Mouse (Mus musculus) brain, embryonic 14.5 days (tissue): ENCODE data around the gene Gm9944.

Source experiments
- CTCF ChIP-seq: fragments of 200-500 bp; IDR thresholded peaks from 2 replicates; pipeline ENCODE4 v1.5.1; 2012; ENCODE audit warnings: inconsistent platforms, mild to moderate bottlenecking, moderate library complexity, borderline replicate concordance; ENCODE audit not compliant: insufficient read depth, insufficient read length; ENCODE audit errors: extremely low read depth
- POLR2A ChIP-seq: fragments of 200-500 bp; IDR thresholded peaks from 2 replicates; pipeline ENCODE4 v1.6.1; 2012; ENCODE audit warnings: mild to moderate bottlenecking, inconsistent platforms, borderline replicate concordance; ENCODE audit not compliant: poor library complexity, insufficient read depth, insufficient read length, severe bottlenecking; ENCODE audit errors: extremely low read depth

DNA sequence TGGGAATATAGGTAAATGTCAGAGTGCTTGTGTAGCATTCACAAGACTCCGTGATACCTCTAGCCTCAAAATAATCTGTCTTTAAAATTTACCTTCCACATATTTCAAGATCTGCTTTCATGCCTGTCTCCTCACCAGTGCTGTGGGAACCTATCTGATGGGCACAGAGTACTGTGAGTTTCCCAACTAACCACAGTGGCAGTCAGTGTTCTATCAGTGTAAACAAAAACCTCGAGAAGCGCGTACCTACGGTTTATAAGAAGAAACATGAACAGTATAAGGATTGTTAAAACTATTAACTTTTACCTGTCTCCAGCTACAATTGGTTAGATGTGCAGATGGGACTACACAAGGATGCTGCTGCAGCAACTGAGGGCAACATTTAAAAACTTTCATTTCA is 19.9 kb downstream of the Gm9944 start:
- no peak for TF ChIP-seq CTCF
- TF ChIP-seq POLR2A, result no peak
